Mouse (Mus musculus): ENCODE measurements around the gene Gkap1.
A peak's percentile ranks its signal among the peaks of the same experiment; 100 is the strongest.

The Gkap1 gene

DNA sequence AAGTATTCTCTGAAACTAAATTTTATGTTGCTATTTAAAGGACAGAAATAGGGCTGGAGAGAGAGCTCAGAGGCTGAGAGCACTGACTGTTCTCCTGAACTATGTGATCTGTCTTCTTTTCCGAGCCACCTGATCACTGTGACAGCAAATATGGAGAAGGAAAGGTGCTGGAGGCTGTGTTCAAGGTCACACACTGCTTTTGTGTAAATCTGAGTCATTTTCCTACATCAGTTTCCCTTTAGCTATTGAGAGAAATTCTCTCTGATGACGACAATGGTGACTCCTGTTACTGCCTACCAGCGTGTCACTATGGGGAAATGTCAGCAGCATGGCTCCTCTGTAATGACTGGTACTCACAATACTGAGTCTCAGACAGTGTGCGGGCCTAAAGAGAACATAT is 13.8 kb downstream of the Gkap1 start:
- no peak for DNase-seq

DNA sequence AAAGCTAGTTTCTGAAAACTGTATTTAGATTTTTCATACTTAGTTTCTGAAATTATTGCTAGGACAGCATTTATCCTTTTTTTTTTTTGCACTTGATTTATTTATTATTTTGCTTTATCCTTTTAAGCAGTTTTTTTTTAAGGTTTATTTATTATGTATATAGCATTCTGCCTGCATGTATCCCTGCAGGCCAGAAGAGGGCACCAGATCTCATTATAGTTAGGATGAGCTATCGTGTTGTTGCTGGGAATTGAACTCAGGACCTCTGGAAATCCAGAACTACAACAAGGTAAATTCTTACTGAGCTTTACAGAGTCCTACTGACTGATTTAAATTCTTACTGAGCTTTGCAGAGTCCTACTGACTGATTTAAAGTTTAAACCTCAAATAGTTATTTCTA is 22.2 kb downstream of the Gkap1 start:
- no peak for DNase-seq

GRCm38 (mm10) chr13:58248957-58249356 is 26.5 kb downstream of the Gkap1 start:
- no peak for DNase-seq

- DNase-seq, result no peak
Observed at GRCm38 (mm10) chr13:58236536-58236935, 39.0 kb downstream of the Gkap1 start.

DNA sequence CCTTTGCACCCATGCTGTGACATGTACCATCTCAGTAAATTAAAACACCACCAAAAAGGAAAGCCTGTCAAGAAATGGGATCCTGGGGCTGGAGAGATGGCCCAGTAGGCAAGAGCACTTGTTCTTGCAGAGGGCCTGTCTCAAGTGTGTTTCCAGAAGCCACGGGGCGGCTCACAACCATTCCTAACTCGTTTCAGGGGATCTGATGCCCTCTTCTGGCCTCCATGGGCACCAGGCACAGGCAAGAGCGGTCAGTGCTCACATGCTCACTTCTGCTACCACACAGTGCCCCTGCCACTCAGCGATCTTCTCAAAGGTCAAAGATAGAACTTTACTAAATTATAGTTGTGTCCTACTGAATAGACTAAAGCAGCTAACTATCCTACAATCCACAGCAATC is 42.9 kb downstream of the Gkap1 start:
- DNase-seq, result peak; percentile 29

DNA sequence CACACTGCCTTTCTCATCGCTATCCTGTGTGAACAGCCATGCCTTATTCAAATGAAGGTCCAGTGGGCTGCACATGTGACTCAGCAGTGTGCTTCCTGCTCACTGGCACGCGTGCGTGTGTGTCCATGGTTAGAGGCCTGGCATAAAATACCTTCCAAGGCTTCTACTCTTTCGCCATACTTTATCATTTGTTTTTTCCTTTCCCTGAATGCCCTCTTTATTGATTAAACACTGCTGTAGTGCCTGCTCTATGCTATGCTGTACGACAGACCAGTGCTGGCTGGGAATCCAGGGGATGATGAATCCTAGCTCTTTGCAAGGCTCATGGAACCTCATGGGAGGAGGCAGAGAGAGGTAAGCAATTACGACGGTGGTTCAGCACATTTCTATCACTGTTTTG is 43.4 kb downstream of the Gkap1 start:
- no peak for DNase-seq

GRCm38 (mm10) chr13:58228624-58229023 is 46.9 kb downstream of the Gkap1 start:
- no peak for DNase-seq

- no peak for DNase-seq
Observed at GRCm38 (mm10) chr13:58225694-58226093, 49.8 kb downstream of the Gkap1 start.

- DNase-seq, result no peak
Observed at GRCm38 (mm10) chr13:58220206-58220605, 55.3 kb downstream of the Gkap1 start.

DNA sequence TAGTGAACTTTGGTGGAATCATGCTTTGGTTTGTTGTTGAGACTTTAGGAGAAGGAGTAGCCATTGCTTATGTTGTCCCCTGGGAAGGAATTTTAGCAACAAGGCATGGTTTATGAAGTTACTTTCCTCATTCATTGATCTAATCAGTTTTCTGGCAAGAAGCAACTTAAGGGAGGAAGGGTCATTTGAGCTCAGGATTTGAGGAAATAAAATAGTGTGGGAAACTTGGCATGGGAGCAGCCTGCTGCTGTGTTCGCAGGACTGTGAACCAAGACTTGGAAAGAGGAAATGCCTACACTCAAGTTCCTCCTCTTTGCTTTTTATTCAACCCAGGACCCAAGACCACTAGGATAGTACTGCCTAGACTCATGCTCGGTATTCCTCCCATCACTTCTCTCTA is 58.0 kb downstream of the Gkap1 start:
- no peak for DNase-seq

- DNase-seq, result no peak
Observed at GRCm38 (mm10) chr13:58216395-58216794, 59.1 kb downstream of the Gkap1 start.

GRCm38 (mm10) chr13:58215592-58216341 is 59.7 kb downstream of the Gkap1 start, which contains the start of gene Ubqln1:
Gene Ubqln1 (minus strand): TSS chr13:58215653.
- peak; percentile 91 for DNase-seq

DNA sequence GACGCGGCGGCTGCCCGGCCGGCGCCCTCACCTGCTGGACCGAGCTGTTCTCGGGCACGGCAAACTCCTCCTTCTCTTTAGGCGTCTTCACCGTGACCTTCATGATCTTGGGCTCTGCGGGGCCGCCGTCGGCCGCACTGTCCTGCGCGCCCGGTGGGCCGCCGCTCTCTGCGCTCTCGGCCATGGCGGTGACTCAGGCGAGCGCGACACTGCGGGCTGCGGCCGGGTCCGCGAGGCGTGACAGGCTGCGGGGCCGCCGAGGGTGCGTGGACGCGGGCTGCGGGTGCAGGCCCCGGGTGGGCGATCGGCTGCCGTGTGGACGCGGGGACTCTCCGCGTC is 60.3 kb downstream of the Gkap1 start:
- DNase-seq, result no peak

DNA sequence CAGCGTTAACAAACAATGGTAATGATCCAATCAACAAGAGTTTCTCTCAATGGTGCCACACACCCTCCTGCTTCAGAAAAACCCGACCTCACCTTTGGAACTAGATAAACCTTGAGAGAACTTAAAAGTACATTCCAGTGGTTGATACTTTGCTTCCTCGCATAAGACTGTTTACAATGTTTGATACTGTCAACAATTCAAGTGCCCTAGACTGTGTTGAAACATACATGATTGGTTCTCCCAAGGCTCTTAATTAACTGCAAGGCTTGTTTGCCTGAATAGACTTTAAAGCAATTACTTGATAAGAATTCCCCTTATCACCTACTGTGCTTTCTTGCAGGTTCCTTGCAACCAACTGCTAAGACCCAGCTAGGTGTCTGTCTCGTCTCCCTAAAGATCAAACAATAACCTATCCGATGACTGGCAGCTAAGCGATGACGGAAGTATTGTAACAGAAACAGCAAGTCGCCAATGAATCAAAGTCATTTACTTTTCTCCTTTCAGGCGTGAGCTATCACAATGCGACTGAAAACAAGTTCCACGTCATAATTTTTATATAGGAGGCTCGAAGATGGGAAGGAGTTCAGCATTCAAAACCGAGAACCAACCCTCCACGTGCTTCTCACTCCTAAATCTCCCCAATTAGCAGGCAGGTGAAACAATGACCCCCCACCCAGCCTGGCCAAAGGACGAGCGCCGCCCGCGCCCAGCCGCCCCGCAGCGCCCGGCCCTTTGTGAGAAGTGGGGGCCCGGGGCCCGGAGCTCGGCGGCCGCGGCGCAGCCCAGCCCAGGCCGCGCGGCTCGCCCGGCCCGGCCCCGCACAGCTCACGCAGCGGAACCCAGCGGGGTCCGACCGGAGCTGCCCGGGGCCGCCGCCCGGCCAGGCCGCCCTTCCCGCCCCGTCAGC is 60.9 kb downstream of the Gkap1 start:
- peak; percentile 26 for DNase-seq

- DNase-seq, result no peak
Observed at GRCm38 (mm10) chr13:58213801-58214200, 61.7 kb downstream of the Gkap1 start.

- DNase-seq, result no peak
Observed at GRCm38 (mm10) chr13:58212530-58212929, 63.0 kb downstream of the Gkap1 start.

- no peak for DNase-seq
Observed at GRCm38 (mm10) chr13:58210441-58210840, 65.1 kb downstream of the Gkap1 start.

DNA sequence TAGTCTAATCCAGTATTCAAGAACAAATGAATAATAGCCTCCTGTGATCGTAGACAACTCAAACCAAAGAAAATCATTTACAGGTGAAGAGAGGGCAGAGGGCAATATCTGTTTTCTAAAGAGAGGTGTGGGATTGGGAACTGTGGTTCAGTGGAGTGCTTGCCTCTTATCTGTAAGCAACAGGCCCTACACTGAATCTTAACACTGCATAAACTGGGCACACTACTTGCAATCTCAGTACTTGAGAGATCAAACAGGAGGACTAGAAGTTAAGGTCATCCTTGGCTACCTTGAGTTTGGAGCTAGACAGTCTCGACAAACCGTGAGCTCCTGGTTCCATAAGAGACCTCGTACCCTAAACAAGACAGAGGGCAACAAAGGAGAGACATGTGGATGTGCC is 69.4 kb downstream of the Gkap1 start:
- no peak for DNase-seq

DNA sequence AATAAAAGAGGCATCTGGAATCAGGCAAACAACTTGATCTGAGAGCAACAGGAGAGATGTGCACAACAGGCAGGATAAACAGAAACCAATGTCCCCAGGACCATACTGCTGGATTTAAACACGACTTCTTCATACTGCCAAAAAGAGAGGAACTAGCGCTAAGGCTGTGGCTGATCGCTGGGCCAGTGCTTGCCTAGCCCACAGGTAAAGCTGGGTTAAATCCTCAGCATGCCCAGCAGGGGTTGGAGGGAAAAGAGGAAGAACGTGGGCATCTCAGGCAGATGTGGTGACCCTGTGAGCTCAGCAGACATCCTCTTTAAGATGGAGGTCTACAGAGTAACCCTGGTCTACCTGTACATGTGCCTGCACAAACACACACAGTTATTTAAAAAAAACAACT is 70.5 kb downstream of the Gkap1 start:
- no peak for DNase-seq

DNA sequence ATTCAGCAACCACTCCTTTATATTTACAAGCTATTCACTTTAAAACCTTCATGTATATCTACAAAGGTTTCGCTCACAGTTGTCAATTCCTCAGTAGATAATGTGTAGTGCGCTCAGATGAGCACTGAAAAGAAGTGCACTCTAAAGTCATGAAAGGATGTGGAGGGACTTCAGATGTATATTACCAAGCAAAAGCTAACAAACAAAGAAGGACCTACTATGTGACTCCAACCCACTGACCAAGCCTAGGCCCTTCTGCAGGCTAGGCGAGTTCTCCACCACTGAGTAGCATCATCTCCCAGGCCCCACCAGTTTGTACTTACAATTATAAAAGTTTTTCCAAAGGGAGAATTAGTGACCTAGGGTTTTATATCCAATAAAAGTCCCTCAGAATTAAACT is 71.3 kb downstream of the Gkap1 start:
- DNase-seq, result no peak

DNA sequence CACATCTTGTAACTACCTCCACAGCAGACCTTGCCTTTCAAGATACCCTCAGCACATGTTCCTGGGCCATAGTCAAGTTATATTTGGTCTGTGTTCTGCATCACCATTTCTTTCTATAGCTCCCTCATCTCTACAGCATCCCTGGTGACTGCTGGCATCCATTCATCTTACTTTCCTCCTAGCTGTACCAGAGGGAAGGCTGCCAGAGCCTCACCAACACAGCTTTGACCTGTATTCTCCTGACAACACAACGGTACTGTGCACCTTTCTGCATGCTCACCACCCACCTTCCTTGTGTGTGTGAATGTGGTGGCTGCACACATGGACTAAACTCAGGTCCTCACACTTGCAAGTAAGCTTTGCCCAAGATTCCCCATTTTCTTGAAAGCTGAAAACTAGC is 72.6 kb downstream of the Gkap1 start:
- DNase-seq, result no peak

- no peak for DNase-seq
Observed at GRCm38 (mm10) chr13:58201908-58202307, 73.6 kb downstream of the Gkap1 start.

GRCm38 (mm10) chr13:58201343-58201742 is 74.2 kb downstream of the Gkap1 start:
- no peak for DNase-seq

GRCm38 (mm10) chr13:58197981-58198640 is 77.4 kb downstream of the Gkap1 start:
- no peak for DNase-seq

Data from liver (tissue).